Comparison of ENCODE assay signal across 29 mouse cellular contexts in the genomic region with DNA sequence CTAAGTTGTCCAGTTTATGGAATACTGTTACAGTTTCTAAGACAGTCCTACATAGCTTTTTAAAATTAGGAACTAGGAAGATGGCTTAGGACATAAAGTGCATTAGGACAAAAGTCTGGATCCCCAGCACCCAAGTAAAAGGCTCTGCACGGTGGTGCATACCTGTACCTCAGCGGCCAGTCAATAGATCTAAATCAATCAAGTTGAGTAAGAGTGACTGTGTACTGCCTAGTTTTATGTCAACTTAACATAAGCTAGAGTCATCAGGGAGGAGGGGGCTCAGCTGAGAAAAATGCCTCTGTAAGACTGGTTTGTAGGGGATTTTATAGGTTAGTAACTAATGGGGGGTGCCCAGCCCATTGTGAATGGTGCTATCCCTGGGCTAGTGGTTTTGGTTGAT. TPM values are rescaled to one million over a fixed set of nuclear protein-coding genes. Genes with fewer than 3 reads are reported as not detected.
DNase-seq lines count a peak whose midpoint lies in the region; ATAC-seq and TF ChIP-seq lines count a peak whose summit lies in the region.
"Had no signal": no experiment of that assay in that cellular context is flagged by ENCODE, and none has a peak within 500 bp of the region (broad histone marks: within the 10 kb centered on the region; RNA-seq: fewer than 3 reads in every experiment).

No protein-coding gene starts in this region.

- no peak for TF ChIP-seq CTCF in liver, embryonic 14.5 days (IDR thresholded peaks at IDR 0.05; ENCODE audit: low read depth)
- TF ChIP-seq CTCF in stomach, postnatal 0 days (IDR thresholded peaks at IDR 0.05; ENCODE audit: low read depth): no peak

- H3K9ac ChIP-seq in heart, embryonic 13.5 days: no peak overlapping the region
- no peak overlapping the region for H3K9ac ChIP-seq in intestine, embryonic 16.5 days (ENCODE audit: low read depth, low read length)
- no peak overlapping the region for H3K9ac ChIP-seq in intestine, embryonic 15.5 days
- H3K9ac ChIP-seq in liver, embryonic 11.5 days (ENCODE audit: low read depth, low read length): no peak overlapping the region
- H3K9ac ChIP-seq in liver, embryonic 14.5 days (replicated peaks): no peak overlapping the region
- no peak overlapping the region for H3K9ac ChIP-seq in stomach, postnatal 0 days (ENCODE audit: low read length)
- H3K9ac ChIP-seq: embryonic facial prominence, embryonic 15.5 days; forebrain, embryonic 12.5 days; forebrain, postnatal 0 days; hindbrain, embryonic 15.5 days; limb, embryonic 12.5 days; lung, embryonic 14.5 days; neural tube, embryonic 12.5 days had no signal

- intact Hi-C loops in heart, postnatal 36 days (cut with DNase I): loop anchor here (10.0 kb wide), 1 partner anchor 576 kb away; no protein-coding TSS in a partner anchor

- no peak overlapping the region for H3K4me3 ChIP-seq in heart, embryonic 13.5 days
- H3K4me3 ChIP-seq in intestine, embryonic 16.5 days (ENCODE audit: low read length): no peak overlapping the region
- H3K4me3 ChIP-seq in intestine, embryonic 15.5 days (replicated peaks): no peak overlapping the region
- H3K4me3 ChIP-seq in liver, embryonic 11.5 days (ENCODE audit: low read depth, low read length): no peak overlapping the region
- no peak overlapping the region for H3K4me3 ChIP-seq in liver, embryonic 14.5 days (ENCODE audit: insufficient read depth in 1 of 2, low read depth in 2 of 2, low read length in 2 of 2)
- no peak overlapping the region for H3K4me3 ChIP-seq in stomach, postnatal 0 days (ENCODE audit: low read depth, low read length)
- H3K4me3 ChIP-seq: embryonic facial prominence, embryonic 15.5 days; forebrain, embryonic 12.5 days; hindbrain, embryonic 15.5 days; limb, embryonic 12.5 days; midbrain, embryonic 10.5 days; myocyte; neural tube, embryonic 12.5 days had no signal

- no peaks in the 10 kb centered on the region for H3K36me3 ChIP-seq in heart, embryonic 13.5 days
- H3K36me3 ChIP-seq in intestine, embryonic 16.5 days (ENCODE audit: control insufficient read depth, insufficient read depth, low read length): no peaks in the 10 kb centered on the region
- no peaks in the 10 kb centered on the region for H3K36me3 ChIP-seq in intestine, embryonic 15.5 days
- no peaks in the 10 kb centered on the region for H3K36me3 ChIP-seq in liver, embryonic 11.5 days (ENCODE audit: control insufficient read depth, insufficient read depth, low read length)
- no peaks in the 10 kb centered on the region for H3K36me3 ChIP-seq in liver, embryonic 14.5 days (replicated peaks; ENCODE audit: control insufficient read depth, insufficient read depth, low read depth)
- H3K36me3 ChIP-seq in stomach, postnatal 0 days (ENCODE audit: control insufficient read depth, insufficient read depth, low read length): no peaks in the 10 kb centered on the region
- H3K36me3 ChIP-seq: embryonic facial prominence, embryonic 15.5 days; forebrain, embryonic 12.5 days; hindbrain, embryonic 15.5 days; limb, embryonic 12.5 days; midbrain, embryonic 10.5 days; neural tube, embryonic 12.5 days had no signal

- DNase-seq in heart, postnatal 36 days: no peak
- no peak for DNase-seq in liver, embryonic 11.5 days (ENCODE audit: low spot score)
- DNase-seq in liver, embryonic 14.5 days (ENCODE audit: low read depth in 3 of 3, low spot score in 3 of 3): no peak
- DNase-seq in stomach, postnatal 0 days (ENCODE audit: low spot score): no peak
- no peak for DNase-seq in B cell, adult 2 months
- DNase-seq: adrenal gland, postnatal 25 days; cerebellum, adult 11-12 months; cerebellum, adult 9-11 months; forebrain, postnatal 0 days; gastrocnemius, postnatal 10 days; kidney, adult 9 months; kidney, postnatal 14 days; lung, embryonic 14.5 days; right cerebral cortex, adult 18-20 months; spleen, adult 18-20 months; thymus, adult 18-20 months; thymus, postnatal 25 days had no signal

- H3K27me3 ChIP-seq in heart, embryonic 13.5 days (replicated peaks): no peaks in the 10 kb centered on the region
- H3K27me3 ChIP-seq in intestine, embryonic 16.5 days (replicated peaks; ENCODE audit: control insufficient read depth, insufficient read depth, low read length): no peaks in the 10 kb centered on the region
- no peaks in the 10 kb centered on the region for H3K27me3 ChIP-seq in intestine, embryonic 15.5 days (replicated peaks)
- H3K27me3 ChIP-seq in liver, embryonic 11.5 days (replicated peaks; ENCODE audit: control insufficient read depth, insufficient read depth, low read length): no peaks in the 10 kb centered on the region
- H3K27me3 ChIP-seq in liver, embryonic 14.5 days (ENCODE audit: control insufficient read depth, insufficient read depth, low read length): no peaks in the 10 kb centered on the region
- no peaks in the 10 kb centered on the region for H3K27me3 ChIP-seq in stomach, postnatal 0 days (ENCODE audit: control insufficient read depth, insufficient read depth, low read length)
- H3K27me3 ChIP-seq: embryonic facial prominence, embryonic 15.5 days; forebrain, embryonic 12.5 days; hindbrain, embryonic 15.5 days; limb, embryonic 12.5 days; neural tube, embryonic 12.5 days had no signal

- H3K27ac ChIP-seq in heart, embryonic 13.5 days (replicated peaks): 0 out of 2 replicates have a peak overlapping the region, but pooled peaks have one; percentile 3
- no peak overlapping the region for H3K27ac ChIP-seq in intestine, embryonic 16.5 days (ENCODE audit: low read length)
- H3K27ac ChIP-seq in intestine, embryonic 15.5 days: no peak overlapping the region
- no peak overlapping the region for H3K27ac ChIP-seq in liver, embryonic 11.5 days (ENCODE audit: low read depth, low read length)
- H3K27ac ChIP-seq in liver, embryonic 14.5 days: no peak overlapping the region
- no peak overlapping the region for H3K27ac ChIP-seq in stomach, postnatal 0 days (replicated peaks)
- H3K27ac ChIP-seq: embryonic facial prominence, embryonic 15.5 days; forebrain, embryonic 12.5 days; hindbrain, embryonic 15.5 days; limb, embryonic 12.5 days; midbrain, embryonic 10.5 days; neural tube, embryonic 12.5 days had no signal

- ATAC-seq in heart, embryonic 13.5 days (ENCODE audit: extremely low read depth, insufficient number of reproducible peaks, low FRiP score, low TSS enrichment): no peak
- ATAC-seq in intestine, embryonic 16.5 days: 0 out of 2 replicates have a peak, but pooled peaks have one; percentile 28
- ATAC-seq in intestine, embryonic 15.5 days: no peak
- peak; percentile 53; the same call in 1 of the 2 replicates for ATAC-seq in liver, embryonic 11.5 days (replicated peaks; ENCODE audit: low FRiP score)
- ATAC-seq in liver, embryonic 14.5 days (ENCODE audit: insufficient read depth): peak; percentile 48; the same call in 1 of the 2 replicates
- no peak for ATAC-seq in stomach, postnatal 0 days (ENCODE audit: low FRiP score, low TSS enrichment)
- ATAC-seq: CD4-positive, CD25-positive, alpha-beta regulatory T cell, adult 4 months; forebrain, postnatal 0 days had no signal

- peaks cover 52% of the 10 kb centered on the region for H3K4me1 ChIP-seq in heart, embryonic 13.5 days
- peaks cover 10% of the 10 kb centered on the region for H3K4me1 ChIP-seq in intestine, embryonic 16.5 days (ENCODE audit: control insufficient read depth, insufficient read depth, low read length)
- 0 out of 2 replicates have a peak, but pooled peaks cover 2% of the 10 kb centered on the region for H3K4me1 ChIP-seq in intestine, embryonic 15.5 days (replicated peaks)
- H3K4me1 ChIP-seq in liver, embryonic 11.5 days (replicated peaks; ENCODE audit: control insufficient read depth, insufficient read depth, low read length): peaks cover 14% of the 10 kb centered on the region
- peaks cover 9 to 10% of the 10 kb centered on the region in 2 experiments for H3K4me1 ChIP-seq in liver, embryonic 14.5 days (replicated peaks; ENCODE audit: control insufficient read depth in 2 of 2, insufficient read depth in 2 of 2, low read length in 1 of 2)
- H3K4me1 ChIP-seq in stomach, postnatal 0 days (replicated peaks; ENCODE audit: control insufficient read depth, insufficient read depth): 0 out of 2 replicates have a peak, but pooled peaks cover 5% of the 10 kb centered on the region

- H3K4me2 ChIP-seq in heart, embryonic 13.5 days: no peak overlapping the region
- no peak overlapping the region for H3K4me2 ChIP-seq in intestine, embryonic 16.5 days (ENCODE audit: low read depth, low read length)
- no peak overlapping the region for H3K4me2 ChIP-seq in intestine, embryonic 15.5 days (replicated peaks)
- H3K4me2 ChIP-seq in liver, embryonic 11.5 days: no peak overlapping the region
- no peak overlapping the region; the same call in 1 of the 2 replicates for H3K4me2 ChIP-seq in liver, embryonic 14.5 days (ENCODE audit: low read depth)
- H3K4me2 ChIP-seq in stomach, postnatal 0 days (replicated peaks; ENCODE audit: low read depth): no peak overlapping the region
- H3K4me2 ChIP-seq: embryonic facial prominence, embryonic 15.5 days; forebrain, embryonic 12.5 days; heart, embryonic 11.5 days; hindbrain, embryonic 15.5 days; limb, embryonic 12.5 days; lung, embryonic 14.5 days; neural tube, embryonic 12.5 days had no signal

- 73% methylated on average over 2 of the region's 2 CpGs for whole genome bisulfite sequencing in heart, embryonic 13.5 days
- 64% methylated on average over 2 of the region's 2 CpGs for WGBS in intestine, embryonic 16.5 days
- WGBS in intestine, embryonic 15.5 days: 69% methylated on average over 2 of the region's 2 CpGs
- WGBS in liver, embryonic 11.5 days: 67% methylated on average over 2 of the region's 2 CpGs
- WGBS in liver, embryonic 14.5 days (ENCODE audit: insufficient replicate concordance): 66% methylated on average over 2 of the region's 2 CpGs
- 54% methylated on average over 2 of the region's 2 CpGs for WGBS in stomach, postnatal 0 days

- no peaks in the 10 kb centered on the region for H3K9me3 ChIP-seq in heart, embryonic 13.5 days
- no peaks in the 10 kb centered on the region for H3K9me3 ChIP-seq in intestine, embryonic 16.5 days (ENCODE audit: control insufficient read depth, low read length)
- no peaks in the 10 kb centered on the region for H3K9me3 ChIP-seq in intestine, embryonic 15.5 days
- H3K9me3 ChIP-seq in liver, embryonic 11.5 days (ENCODE audit: control insufficient read depth, low read length): no peaks in the 10 kb centered on the region
- H3K9me3 ChIP-seq in liver, embryonic 14.5 days (ENCODE audit: control insufficient read depth, low read length): no peaks in the 10 kb centered on the region
- no peaks in the 10 kb centered on the region for H3K9me3 ChIP-seq in stomach, postnatal 0 days (ENCODE audit: control insufficient read depth, low read length)
- H3K9me3 ChIP-seq: embryonic facial prominence, embryonic 15.5 days; forebrain, embryonic 12.5 days; hindbrain, embryonic 15.5 days; limb, embryonic 12.5 days; midbrain, embryonic 10.5 days; neural tube, embryonic 12.5 days had no signal

- TF ChIP-seq EP300 in liver, embryonic 14.5 days (IDR thresholded peaks at IDR 0.05; ENCODE audit: low read depth): no peak
- no peak for TF ChIP-seq EP300 in stomach, postnatal 0 days (optimal IDR thresholded peaks at IDR 0.05)

RNA-seq across cellular contexts. Expression of a gene that starts 9.3 kb away (rescaled TPM):
- polyA plus RNA-seq in heart, embryonic 13.5 days (2015; fragmentation: Nextera tagmentation; extraction: Ambion mirVana): 20.0 and 24.0 TPM in 2 replicates
- total RNA-seq in heart, postnatal 36 days (2021): 100 to 1,000 TPM; 135 to 140 TPM
- polyA plus RNA-seq in intestine, embryonic 16.5 days (2015; fragmentation: Nextera tagmentation; extraction: Ambion mirVana): 21.0 and 24.2 TPM in 2 replicates
- polyA plus RNA-seq in intestine, embryonic 15.5 days (2015; fragmentation: Nextera tagmentation; extraction: Ambion mirVana): 29.5 and 31.5 TPM in 2 replicates
- 33.5 and 35.7 TPM in 2 replicates for polyA plus RNA-seq in liver, embryonic 11.5 days (2014; fragmentation: Nextera tagmentation; extraction: Ambion mirVana)
- 9.7 and 25.8 TPM in 2 replicates for polyA plus RNA-seq in liver, embryonic 14.5 days (2012; rRNA removed)
- 22.9 and 28.0 TPM in 2 replicates for polyA plus RNA-seq in liver, embryonic 14.5 days (2014; fragmentation: Nextera tagmentation; extraction: Ambion mirVana)
- polyA plus RNA-seq in stomach, postnatal 0 days (2015; fragmentation: Nextera tagmentation; extraction: Ambion mirVana): 23.7 and 26.5 TPM in 2 replicates

Comparison
In these comparisons a context has a peak if more than half of its experiments do, and no peak if none do; other contexts are left out.
1. ATAC-seq: peak in intestine, embryonic 16.5 days (single experiment), liver, embryonic 11.5 days (single experiment) and liver, embryonic 14.5 days (single experiment); none in heart, embryonic 13.5 days (single experiment), intestine, embryonic 15.5 days (single experiment) and stomach, postnatal 0 days (single experiment).